Mouse (Mus musculus): ENCODE measurements around the gene Rasd1. TPM values are rescaled to one million over a fixed set of nuclear protein-coding genes. Genes with fewer than 3 reads are reported as not detected.
"Not testable (repeated sequence)": the region's sequence is repeated elsewhere in the genome, so short reads cannot be mapped to it uniquely, and the experiment has no call there.

Gene Rasd1
- polyA plus RNA-seq, 1 experiment from 2014 or later, result 1.2 TPM

DNA sequence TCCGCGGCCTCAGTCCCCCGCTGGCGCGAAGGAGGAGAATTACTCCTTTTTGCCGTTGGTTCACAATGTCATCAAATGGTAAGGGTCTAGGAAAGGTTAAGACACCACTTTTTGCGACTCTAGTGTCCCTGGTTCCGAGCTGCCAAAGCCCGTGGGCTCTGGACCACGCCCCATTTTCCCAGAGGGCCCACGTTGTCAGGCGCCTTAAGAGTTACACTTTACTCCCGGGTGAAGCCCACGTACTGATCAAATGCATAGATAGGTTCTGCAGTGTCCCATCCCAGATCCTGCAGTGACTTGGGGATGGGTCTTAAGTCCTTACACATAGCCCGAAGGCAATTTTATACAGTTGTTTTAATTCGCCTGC, 16.4 kb downstream of the Rasd1 start:
- peak; percentile 31 for DNase-seq (ENCODE audit: low spot score)
- Histone ChIP-seq H3K9ac (ENCODE audit: low read length) (peak overlapping the region; percentile 98), H3K9me3 (ENCODE audit: control insufficient read depth, low read length) (no peaks in the 10 kb centered on the region), H3K4me2 (ENCODE audit: low read depth) (peak overlapping the region; percentile 82), H3K4me1 (ENCODE audit: control insufficient read depth, insufficient read depth, low read length) (peaks cover 6% of the 10 kb centered on the region; the same call in 1 of the 2 replicates), H3K27ac (ENCODE audit: low read depth, low read length) (peak overlapping the region; percentile 58), H3K36me3 (ENCODE audit: control insufficient read depth, insufficient read depth, low read length) (no peaks in the 10 kb centered on the region; the same call in 1 of the 2 replicates), H3K4me3 (ENCODE audit: low read depth, low read length) (peak overlapping the region; percentile 96), H3K27me3 (ENCODE audit: control insufficient read depth, insufficient read depth, low read length) (no peaks in the 10 kb centered on the region)
- 0 out of 2 replicates have a peak, but pooled peaks have one; percentile 16 for ATAC-seq (ENCODE audit: insufficient read depth, low FRiP score, low TSS enrichment)
- 5% methylated on average over 13 of the region's 16 CpGs for WGBS

DNA sequence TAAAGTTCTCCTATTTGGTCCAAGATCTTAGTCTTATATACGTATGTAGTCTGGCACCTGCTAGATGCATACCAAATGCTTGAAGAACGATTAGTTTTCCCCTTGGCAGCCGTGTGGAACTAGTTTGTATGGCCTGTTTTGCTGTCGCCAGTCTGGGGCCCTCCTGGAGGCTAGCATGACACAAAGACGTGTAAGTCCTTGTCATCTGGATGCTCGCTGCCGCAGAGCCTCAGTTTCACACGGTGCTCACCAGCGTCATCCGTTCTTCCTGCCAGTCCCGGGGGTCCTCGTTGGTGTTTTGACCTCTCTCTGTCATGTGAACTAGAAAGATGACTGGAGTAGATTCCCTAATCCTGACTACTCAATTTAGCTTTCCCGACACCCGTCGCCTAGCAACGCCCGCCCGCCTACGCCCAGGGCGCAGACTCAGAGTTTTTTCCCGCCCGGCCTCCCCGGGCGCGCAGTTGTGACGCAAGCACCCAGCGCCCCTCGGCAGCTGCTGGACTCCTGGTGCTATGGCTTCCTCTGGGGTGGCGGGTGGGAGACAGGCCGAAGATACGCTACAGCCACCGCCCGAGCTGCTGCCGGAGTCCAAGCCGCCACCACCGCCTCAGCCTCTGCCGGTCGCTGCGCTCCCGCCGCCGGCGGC, 16.9 kb downstream of the Rasd1 start, which contains the start of gene Med9:
Med9 (plus strand) TSS at position 455 of the 649 bp plus-strand sequence.
- ATAC-seq (ENCODE audit: insufficient read depth, low FRiP score, low TSS enrichment) (peak; percentile 86), DNase-seq (ENCODE audit: low spot score) (peak; percentile 99)
- WGBS, result 1% methylated on average over 41 of the region's 43 CpGs
- Histone ChIP-seq H3K4me3 (ENCODE audit: low read depth, low read length) (peak within 1 kb of the TSS; percentile 96), H3K9me3 (ENCODE audit: control insufficient read depth, low read length) (no peaks in the 10 kb centered on the region), H3K4me2 (ENCODE audit: low read depth) (peak within 1 kb of the TSS; percentile 82), H3K36me3 (ENCODE audit: control insufficient read depth, insufficient read depth, low read length) (no peaks in the 10 kb centered on the region; the same call in 1 of the 2 replicates), H3K4me1 (ENCODE audit: control insufficient read depth, insufficient read depth, low read length) (peaks cover 6% of the 10 kb centered on the region; the same call in 1 of the 2 replicates), H3K27me3 (ENCODE audit: control insufficient read depth, insufficient read depth, low read length) (no peaks in the 10 kb centered on the region), H3K9ac (ENCODE audit: low read length) (peak within 1 kb of the TSS; percentile 98), H3K27ac (ENCODE audit: low read depth, low read length) (peak within 1 kb of the TSS; percentile 58)

DNA sequence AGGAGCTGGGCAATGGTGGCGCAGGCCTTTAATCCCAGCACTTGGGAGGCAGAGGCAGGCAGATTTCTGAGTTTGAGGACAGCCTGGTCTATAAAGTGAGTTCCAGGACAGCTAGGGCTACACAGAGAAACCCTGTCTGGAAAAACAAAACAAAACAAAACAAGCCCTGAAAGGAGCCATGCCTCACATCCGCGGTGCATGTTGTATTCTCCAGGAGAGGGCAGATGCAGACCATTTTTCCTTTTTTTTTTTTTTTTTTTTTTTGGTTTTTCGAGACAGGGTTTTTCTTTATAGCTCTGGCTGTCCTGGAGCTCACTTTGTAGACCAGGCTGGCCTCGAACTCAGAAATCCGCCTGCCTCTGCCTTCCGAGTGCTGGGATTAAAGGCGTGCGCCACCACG, 19.9 kb downstream of the Rasd1 start:
- ATAC-seq (ENCODE audit: insufficient read depth, low FRiP score, low TSS enrichment); H3K4me3 ChIP-seq (ENCODE audit: low read depth, low read length); H3K9ac ChIP-seq (ENCODE audit: low read length); H3K27ac ChIP-seq (ENCODE audit: low read depth, low read length); H3K4me1 ChIP-seq (ENCODE audit: control insufficient read depth, insufficient read depth, low read length); H3K4me2 ChIP-seq (ENCODE audit: low read depth); DNase-seq (ENCODE audit: low spot score); H3K36me3 ChIP-seq (ENCODE audit: control insufficient read depth, insufficient read depth, low read length); H3K27me3 ChIP-seq (ENCODE audit: control insufficient read depth, insufficient read depth, low read length); H3K9me3 ChIP-seq (ENCODE audit: control insufficient read depth, low read length): not testable (repeated sequence)
- 93% methylated on average over 10 of the region's 10 CpGs for WGBS

DNA sequence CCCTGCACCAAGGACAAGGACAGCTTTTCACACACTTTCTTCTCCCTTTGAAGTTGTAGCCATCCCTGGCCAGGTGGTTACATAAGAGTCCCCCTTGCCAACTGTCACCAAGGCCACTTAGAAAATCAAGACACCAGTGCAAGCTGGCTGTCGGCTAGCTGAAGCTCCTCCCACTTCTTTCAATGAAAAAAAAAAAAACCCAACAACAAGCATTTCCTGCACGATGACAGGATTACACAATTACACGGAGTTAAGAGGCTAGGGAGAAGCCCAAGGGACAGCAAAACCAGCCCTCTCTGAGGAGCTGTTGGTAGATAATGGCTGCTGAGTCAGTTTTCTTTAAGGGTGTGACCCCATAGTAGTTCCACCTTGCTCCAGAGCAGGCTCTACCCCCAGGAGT, 23.4 kb downstream of the Rasd1 start:
- no peak overlapping the region for H3K4me3 ChIP-seq (ENCODE audit: low read depth, low read length)
- DNase-seq (ENCODE audit: low spot score), result no peak
- 38% methylated on average over 3 of the region's 3 CpGs for WGBS
- H3K4me2 ChIP-seq (ENCODE audit: low read depth), result no peak overlapping the region
- H3K9me3 ChIP-seq (ENCODE audit: control insufficient read depth, low read length), result no peaks in the 10 kb centered on the region
- H3K36me3 ChIP-seq (ENCODE audit: control insufficient read depth, insufficient read depth, low read length), result no peaks in the 10 kb centered on the region
- no peak for ATAC-seq (ENCODE audit: insufficient read depth, low FRiP score, low TSS enrichment)
- no peak overlapping the region for H3K27ac ChIP-seq (ENCODE audit: low read depth, low read length)
- H3K9ac ChIP-seq (ENCODE audit: low read length), result no peak overlapping the region
- no peaks in the 10 kb centered on the region for H3K27me3 ChIP-seq (ENCODE audit: control insufficient read depth, insufficient read depth, low read length)
- H3K4me1 ChIP-seq (ENCODE audit: control insufficient read depth, insufficient read depth, low read length), result no peaks in the 10 kb centered on the region

DNA sequence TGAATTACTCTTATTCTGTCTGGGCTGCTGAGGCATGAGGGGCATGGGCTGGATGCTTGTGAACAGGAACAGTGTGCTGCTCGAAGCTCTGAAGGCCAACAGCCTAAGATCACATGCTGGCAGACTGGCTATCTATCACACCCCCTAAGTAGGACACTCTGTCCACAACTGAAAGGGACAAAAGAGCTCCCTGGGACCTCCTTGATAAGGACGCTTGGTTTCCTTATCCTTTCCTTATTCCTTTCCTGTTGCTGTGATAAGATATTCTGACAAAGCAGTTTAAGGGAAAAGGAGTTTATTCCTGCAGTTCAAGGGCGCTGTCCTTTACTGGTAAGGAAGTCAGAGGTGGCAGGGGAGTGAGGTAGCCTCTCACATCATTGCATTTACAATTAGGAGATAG, 24.1 kb downstream of the Rasd1 start:
- Histone ChIP-seq H3K4me2 (ENCODE audit: low read depth) (no peak overlapping the region), H3K27ac (ENCODE audit: low read depth, low read length) (no peak overlapping the region), H3K9me3 (ENCODE audit: control insufficient read depth, low read length) (no peaks in the 10 kb centered on the region), H3K9ac (ENCODE audit: low read length) (no peak overlapping the region), H3K4me1 (ENCODE audit: control insufficient read depth, insufficient read depth, low read length) (no peaks in the 10 kb centered on the region), H3K36me3 (ENCODE audit: control insufficient read depth, insufficient read depth, low read length) (no peaks in the 10 kb centered on the region), H3K4me3 (ENCODE audit: low read depth, low read length) (no peak overlapping the region), H3K27me3 (ENCODE audit: control insufficient read depth, insufficient read depth, low read length) (no peaks in the 10 kb centered on the region)
- no peak for DNase-seq (ENCODE audit: low spot score)
- ATAC-seq (ENCODE audit: insufficient read depth, low FRiP score, low TSS enrichment), result no peak
- WGBS, result 63% methylated on average over 3 of the region's 3 CpGs

DNA sequence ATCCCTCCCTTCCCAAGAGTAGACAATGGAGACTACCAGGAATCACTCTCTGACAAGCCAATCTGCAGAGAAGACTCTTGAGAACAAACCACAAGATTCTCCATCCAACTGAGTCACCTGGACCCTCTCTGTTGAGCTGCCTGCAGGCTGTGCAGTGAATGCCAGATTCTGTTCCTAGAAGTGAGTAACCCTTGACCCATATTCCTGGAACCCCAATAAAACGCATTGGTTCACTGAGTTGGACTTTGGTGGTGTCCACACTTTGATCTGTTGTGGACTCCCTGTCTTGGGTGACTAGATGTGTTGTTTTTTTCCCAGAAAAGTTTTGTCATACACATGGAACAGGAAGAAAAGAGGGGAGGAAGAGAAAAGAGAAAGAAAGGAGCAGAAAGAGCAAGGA, 24.9 kb downstream of the Rasd1 start:
- H3K4me3 ChIP-seq (ENCODE audit: low read depth, low read length), result no peak overlapping the region
- no peaks in the 10 kb centered on the region for H3K27me3 ChIP-seq (ENCODE audit: control insufficient read depth, insufficient read depth, low read length)
- no peak for DNase-seq (ENCODE audit: low spot score)
- no peak overlapping the region for H3K4me2 ChIP-seq (ENCODE audit: low read depth)
- ATAC-seq (ENCODE audit: insufficient read depth, low FRiP score, low TSS enrichment), result no peak
- H3K9me3 ChIP-seq (ENCODE audit: control insufficient read depth, low read length), result no peaks in the 10 kb centered on the region
- H3K27ac ChIP-seq (ENCODE audit: low read depth, low read length), result no peak overlapping the region
- no peak overlapping the region for H3K9ac ChIP-seq (ENCODE audit: low read length)
- H3K4me1 ChIP-seq (ENCODE audit: control insufficient read depth, insufficient read depth, low read length), result no peaks in the 10 kb centered on the region
- WGBS, result 83% methylated on average over 1 of the region's 1 CpGs
- H3K36me3 ChIP-seq (ENCODE audit: control insufficient read depth, insufficient read depth, low read length), result no peaks in the 10 kb centered on the region

DNA sequence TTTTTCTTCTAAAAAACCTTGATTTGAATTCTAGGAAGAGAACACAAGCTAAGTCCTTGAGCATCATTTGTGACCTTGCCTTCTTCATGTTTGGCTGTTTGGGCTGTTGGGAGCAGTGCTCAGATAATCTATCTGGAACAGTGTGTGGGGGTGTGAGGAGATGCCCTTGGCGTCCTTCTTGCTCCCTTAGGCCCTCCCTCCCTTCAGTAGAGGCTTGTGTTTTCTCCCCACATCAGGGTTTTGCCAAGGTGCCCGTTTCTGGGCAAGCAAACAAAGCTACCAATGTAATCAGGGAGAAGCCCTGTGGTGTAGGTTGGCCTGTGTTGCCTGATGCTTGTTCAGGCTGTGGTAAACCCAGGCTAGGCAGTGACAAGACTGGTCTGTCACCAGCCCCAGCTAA, 27.1 kb downstream of the Rasd1 start:
- Histone ChIP-seq H3K4me2 (ENCODE audit: low read depth) (no peak overlapping the region), H3K9me3 (ENCODE audit: control insufficient read depth, low read length) (no peaks in the 10 kb centered on the region), H3K4me1 (ENCODE audit: control insufficient read depth, insufficient read depth, low read length) (no peaks in the 10 kb centered on the region), H3K27ac (ENCODE audit: low read depth, low read length) (no peak overlapping the region), H3K9ac (ENCODE audit: low read length) (no peak overlapping the region), H3K27me3 (ENCODE audit: control insufficient read depth, insufficient read depth, low read length) (no peaks in the 10 kb centered on the region), H3K4me3 (ENCODE audit: low read depth, low read length) (no peak overlapping the region), H3K36me3 (ENCODE audit: control insufficient read depth, insufficient read depth, low read length) (no peaks in the 10 kb centered on the region)
- DNase-seq (ENCODE audit: low spot score), result no peak
- 44% methylated on average over 2 of the region's 2 CpGs for WGBS
- ATAC-seq (ENCODE audit: insufficient read depth, low FRiP score, low TSS enrichment), result no peak

DNA sequence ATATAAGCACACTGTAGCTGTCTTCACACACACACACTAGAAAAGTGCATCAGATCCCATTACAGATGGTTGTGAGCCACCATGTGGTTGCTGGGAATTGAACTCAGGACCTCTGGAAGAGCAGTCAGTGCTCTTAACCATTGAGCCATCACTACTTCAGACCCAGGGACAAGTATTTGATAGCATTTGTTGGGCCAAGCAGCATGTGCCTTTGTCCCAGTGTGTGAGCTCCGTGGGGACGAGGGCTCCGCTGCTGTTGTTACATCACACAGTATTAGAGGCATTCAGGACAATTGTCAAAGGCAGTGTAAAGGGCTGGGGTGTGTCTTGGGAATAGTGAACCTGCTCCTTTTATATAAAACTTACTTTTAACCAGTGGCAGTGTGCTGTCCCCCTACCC, 27.7 kb downstream of the Rasd1 start:
- Histone ChIP-seq H3K27ac (ENCODE audit: low read depth, low read length) (no peak overlapping the region), H3K4me3 (ENCODE audit: low read depth, low read length) (no peak overlapping the region), H3K27me3 (ENCODE audit: control insufficient read depth, insufficient read depth, low read length) (no peaks in the 10 kb centered on the region), H3K9me3 (ENCODE audit: control insufficient read depth, low read length) (no peaks in the 10 kb centered on the region), H3K4me1 (ENCODE audit: control insufficient read depth, insufficient read depth, low read length) (no peaks in the 10 kb centered on the region), H3K9ac (ENCODE audit: low read length) (no peak overlapping the region), H3K4me2 (ENCODE audit: low read depth) (no peak overlapping the region), H3K36me3 (ENCODE audit: control insufficient read depth, insufficient read depth, low read length) (no peaks in the 10 kb centered on the region)
- ATAC-seq (ENCODE audit: insufficient read depth, low FRiP score, low TSS enrichment) (no peak), DNase-seq (ENCODE audit: low spot score) (no peak)
- 64% methylated on average over 3 of the region's 3 CpGs for WGBS

DNA sequence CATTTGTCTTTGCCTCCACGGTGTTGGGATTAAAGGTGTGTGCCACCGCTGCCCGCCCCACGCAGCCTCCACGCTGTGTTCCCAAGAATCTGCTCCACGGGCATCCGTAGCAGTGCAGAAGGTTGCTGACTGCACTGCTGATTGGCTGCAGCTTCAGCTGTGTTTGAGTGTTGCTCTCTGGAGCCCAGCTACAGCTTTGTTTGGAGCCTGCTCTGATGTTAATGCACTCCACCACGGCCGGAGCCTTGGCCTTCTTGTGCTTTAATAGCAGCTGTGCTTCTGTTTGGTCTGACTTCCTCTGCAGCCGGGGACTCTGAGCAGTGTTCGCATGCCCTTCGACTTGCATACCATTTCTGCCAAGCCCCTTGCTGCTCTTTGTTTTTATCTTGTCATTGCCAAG, 30.8 kb downstream of the Rasd1 start:
- no peak overlapping the region for H3K9ac ChIP-seq (ENCODE audit: low read length)
- 51% methylated on average over 12 of the region's 12 CpGs for WGBS
- H3K9me3 ChIP-seq (ENCODE audit: control insufficient read depth, low read length), result no peaks in the 10 kb centered on the region
- H3K4me1 ChIP-seq (ENCODE audit: control insufficient read depth, insufficient read depth, low read length), result no peaks in the 10 kb centered on the region
- no peak for DNase-seq (ENCODE audit: low spot score)
- no peak overlapping the region for H3K4me3 ChIP-seq (ENCODE audit: low read depth, low read length)
- no peak overlapping the region for H3K27ac ChIP-seq (ENCODE audit: low read depth, low read length)
- no peak overlapping the region for H3K4me2 ChIP-seq (ENCODE audit: low read depth)
- H3K27me3 ChIP-seq (ENCODE audit: control insufficient read depth, insufficient read depth, low read length), result no peaks in the 10 kb centered on the region
- no peaks in the 10 kb centered on the region for H3K36me3 ChIP-seq (ENCODE audit: control insufficient read depth, insufficient read depth, low read length)
- no peak for ATAC-seq (ENCODE audit: insufficient read depth, low FRiP score, low TSS enrichment)

All from neural tube, embryonic 11.5 days (tissue).